Mouse (Mus musculus): ENCODE data around the gene Aldh5a1. TPM values are rescaled to one million over a fixed set of nuclear protein-coding genes. Genes with fewer than 3 reads are reported as not detected.

The Aldh5a1 gene
- polyA plus RNA-seq, 1 experiment: 17.6 TPM

DNA sequence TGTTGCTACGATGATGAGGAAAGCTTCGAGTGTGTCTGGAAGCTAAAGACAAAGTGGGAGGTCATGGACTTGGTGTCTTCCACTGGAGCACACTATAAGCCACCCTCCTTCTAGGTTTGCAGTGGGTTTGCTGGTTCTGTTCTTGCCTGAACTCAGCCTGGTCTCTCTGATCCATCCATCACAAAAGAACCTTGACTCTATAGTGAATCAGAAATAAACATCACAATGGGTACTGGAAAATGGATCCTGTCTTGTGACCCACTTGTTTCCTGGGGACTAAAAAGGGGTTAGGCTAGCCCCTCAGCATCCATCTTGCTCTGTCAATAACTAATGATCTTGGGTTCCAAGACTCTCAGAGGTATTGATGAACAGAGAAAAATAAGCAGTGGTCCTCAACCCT is 35.5 kb downstream of the Aldh5a1 start:
- H3K27me3 ChIP-seq (replicated peaks; ENCODE audit: control insufficient read depth, insufficient read depth, low read length): no peaks in the 10 kb centered on the region
- TF ChIP-seq POLR2A (IDR thresholded peaks at IDR 0.05; ENCODE audit: low read depth, low read length): no peak
- no peak for TF ChIP-seq CTCF (conservative IDR thresholded peaks at IDR 0.05; ENCODE audit: insufficient read depth, insufficient read length, low read depth, low read length)
- H3K27ac ChIP-seq (ENCODE audit: insufficient read depth, low read depth, low read length): no peak overlapping the region
- H3K36me3 ChIP-seq (ENCODE audit: control insufficient read depth, insufficient read depth, low read length): no peaks in the 10 kb centered on the region
- peaks cover 2% of the 10 kb centered on the region; the same call in 1 of the 2 replicates for H3K4me1 ChIP-seq (ENCODE audit: control insufficient read depth, insufficient read depth, low read length)
- no peak overlapping the region for H3K4me3 ChIP-seq (ENCODE audit: insufficient read depth, low read depth, low read length)
- DNase-seq: no peak
- 96% methylated on average over 2 of the region's 2 CpGs for WGBS

DNA sequence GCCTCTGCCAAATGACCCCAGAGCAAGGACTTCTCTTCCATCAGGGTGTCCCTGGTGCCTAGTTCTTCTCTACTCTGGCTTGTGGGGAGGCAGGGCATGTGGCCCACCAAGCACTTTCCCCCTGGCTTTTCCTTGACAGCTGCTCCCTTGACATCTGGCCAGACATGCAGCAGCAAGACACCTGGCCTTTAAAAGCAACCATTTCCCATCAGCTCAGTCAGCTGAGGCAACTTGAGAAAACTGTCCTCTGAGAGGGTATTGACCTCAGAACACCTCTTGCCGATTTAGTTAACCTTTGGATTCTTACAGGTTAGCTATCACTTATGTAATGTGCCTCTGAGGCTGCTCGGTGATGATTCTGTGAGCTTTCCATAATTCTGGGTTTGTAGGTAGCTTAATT is 43.6 kb downstream of the Aldh5a1 start:
- Histone ChIP-seq H3K4me3 (ENCODE audit: insufficient read depth, low read depth, low read length) (no peak overlapping the region), H3K27ac (ENCODE audit: insufficient read depth, low read depth, low read length) (peak overlapping the region; percentile 96), H3K36me3 (ENCODE audit: control insufficient read depth, insufficient read depth, low read length) (no peaks in the 10 kb centered on the region), H3K4me1 (ENCODE audit: control insufficient read depth, insufficient read depth, low read length) (peaks cover 11% of the 10 kb centered on the region; the same call in 1 of the 2 replicates), H3K27me3 (replicated peaks; ENCODE audit: control insufficient read depth, insufficient read depth, low read length) (no peaks in the 10 kb centered on the region)
- WGBS: 45% methylated on average over 2 of the region's 2 CpGs
- DNase-seq: peak; percentile 90
- no peak for TF ChIP-seq CTCF (conservative IDR thresholded peaks at IDR 0.05; ENCODE audit: insufficient read depth, insufficient read length, low read depth, low read length)
- no peak for TF ChIP-seq POLR2A (IDR thresholded peaks at IDR 0.05; ENCODE audit: low read depth, low read length)

DNA sequence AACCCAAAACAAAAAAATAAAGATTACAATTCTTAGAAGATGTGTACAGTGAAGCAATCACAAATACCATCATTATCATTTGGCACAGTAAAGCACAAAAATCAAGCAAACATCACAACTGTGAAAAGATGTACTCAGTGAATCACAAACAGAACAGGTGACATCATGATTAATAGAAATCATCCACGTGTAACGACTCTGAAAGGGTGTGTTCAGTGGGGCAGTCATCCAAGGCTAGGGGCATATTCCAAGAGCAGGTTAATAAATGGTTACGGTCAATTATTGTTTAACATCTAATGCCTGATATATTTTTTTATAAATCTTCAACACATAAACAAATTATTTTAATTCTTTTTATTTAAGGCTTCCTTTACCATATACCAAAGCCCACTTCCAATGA is 44.9 kb downstream of the Aldh5a1 start:
- TF ChIP-seq CTCF (conservative IDR thresholded peaks at IDR 0.05; ENCODE audit: insufficient read depth, insufficient read length, low read depth, low read length) (no peak), POLR2A (IDR thresholded peaks at IDR 0.05; ENCODE audit: low read depth, low read length) (no peak)
- 53% methylated on average over 3 of the region's 3 CpGs for WGBS

GRCm38 (mm10) chr13:24889554-24889953 is 47.9 kb downstream of the Aldh5a1 start:
- WGBS: 27% methylated on average over 1 of the region's 1 CpGs
- TF ChIP-seq CTCF (conservative IDR thresholded peaks at IDR 0.05; ENCODE audit: insufficient read depth, insufficient read length, low read depth, low read length) (no peak), POLR2A (IDR thresholded peaks at IDR 0.05; ENCODE audit: low read depth, low read length) (no peak)
- Histone ChIP-seq H3K4me3 (ENCODE audit: insufficient read depth, low read depth, low read length) (no peak overlapping the region), H3K4me1 (ENCODE audit: control insufficient read depth, insufficient read depth, low read length) (peaks cover 15% of the 10 kb centered on the region; the same call in 1 of the 2 replicates), H3K27ac (ENCODE audit: insufficient read depth, low read depth, low read length) (no peak overlapping the region), H3K27me3 (replicated peaks; ENCODE audit: control insufficient read depth, insufficient read depth, low read length) (no peaks in the 10 kb centered on the region), H3K36me3 (ENCODE audit: control insufficient read depth, insufficient read depth, low read length) (no peaks in the 10 kb centered on the region)
- DNase-seq: peak; percentile 88

More for the DNA sequence above, 44.9 kb downstream of the Aldh5a1 start:
- no peak overlapping the region for H3K4me3 ChIP-seq (ENCODE audit: insufficient read depth, low read depth, low read length)
- no peaks in the 10 kb centered on the region for H3K36me3 ChIP-seq (ENCODE audit: control insufficient read depth, insufficient read depth, low read length)
- H3K27ac ChIP-seq (ENCODE audit: insufficient read depth, low read depth, low read length): no peak overlapping the region
- H3K27me3 ChIP-seq (replicated peaks; ENCODE audit: control insufficient read depth, insufficient read depth, low read length): no peaks in the 10 kb centered on the region
- DNase-seq: peak; percentile 89
- H3K4me1 ChIP-seq (ENCODE audit: control insufficient read depth, insufficient read depth, low read length): peaks cover 15% of the 10 kb centered on the region; the same call in 1 of the 2 replicates

- Histone ChIP-seq H3K36me3 (ENCODE audit: control insufficient read depth, insufficient read depth, low read length) (no peaks in the 10 kb centered on the region), H3K27ac (ENCODE audit: insufficient read depth, low read depth, low read length) (no peak overlapping the region), H3K4me1 (ENCODE audit: control insufficient read depth, insufficient read depth, low read length) (peaks cover 13% of the 10 kb centered on the region; the same call in 1 of the 2 replicates), H3K27me3 (replicated peaks; ENCODE audit: control insufficient read depth, insufficient read depth, low read length) (no peaks in the 10 kb centered on the region), H3K4me3 (ENCODE audit: insufficient read depth, low read depth, low read length) (no peak overlapping the region)
- 97% methylated on average over 6 of the region's 6 CpGs for WGBS
- peak; percentile 62 for DNase-seq
- TF ChIP-seq CTCF (conservative IDR thresholded peaks at IDR 0.05; ENCODE audit: insufficient read depth, insufficient read length, low read depth, low read length) (no peak), POLR2A (IDR thresholded peaks at IDR 0.05; ENCODE audit: low read depth, low read length) (no peak)
Observed at GRCm38 (mm10) chr13:24882411-24882810, 55.0 kb downstream of the Aldh5a1 start.

GRCm38 (mm10) chr13:24880704-24881103 is 56.8 kb downstream of the Aldh5a1 start:
- Histone ChIP-seq H3K27me3 (replicated peaks; ENCODE audit: control insufficient read depth, insufficient read depth, low read length) (no peaks in the 10 kb centered on the region), H3K36me3 (ENCODE audit: control insufficient read depth, insufficient read depth, low read length) (no peaks in the 10 kb centered on the region), H3K4me3 (ENCODE audit: insufficient read depth, low read depth, low read length) (no peak overlapping the region), H3K4me1 (ENCODE audit: control insufficient read depth, insufficient read depth, low read length) (peaks cover 13% of the 10 kb centered on the region; the same call in 1 of the 2 replicates), H3K27ac (ENCODE audit: insufficient read depth, low read depth, low read length) (peak overlapping the region; percentile 65)
- TF ChIP-seq CTCF (conservative IDR thresholded peaks at IDR 0.05; ENCODE audit: insufficient read depth, insufficient read length, low read depth, low read length): no peak
- TF ChIP-seq POLR2A (IDR thresholded peaks at IDR 0.05; ENCODE audit: low read depth, low read length): no peak
- 67% methylated on average over 5 of the region's 5 CpGs for WGBS
- DNase-seq: peak; percentile 89

- Histone ChIP-seq H3K4me3 (ENCODE audit: insufficient read depth, low read depth, low read length) (no peak overlapping the region), H3K36me3 (ENCODE audit: control insufficient read depth, insufficient read depth, low read length) (no peaks in the 10 kb centered on the region), H3K27me3 (replicated peaks; ENCODE audit: control insufficient read depth, insufficient read depth, low read length) (no peaks in the 10 kb centered on the region), H3K27ac (ENCODE audit: insufficient read depth, low read depth, low read length) (peak overlapping the region; percentile 65), H3K4me1 (ENCODE audit: control insufficient read depth, insufficient read depth, low read length) (peaks cover 13% of the 10 kb centered on the region; the same call in 1 of the 2 replicates)
- TF ChIP-seq POLR2A (IDR thresholded peaks at IDR 0.05; ENCODE audit: low read depth, low read length) (no peak), CTCF (conservative IDR thresholded peaks at IDR 0.05; ENCODE audit: insufficient read depth, insufficient read length, low read depth, low read length) (no peak)
- peak; percentile 37 for DNase-seq
- 54% methylated on average over 6 of the region's 6 CpGs for WGBS
Observed at GRCm38 (mm10) chr13:24880208-24880607, 57.3 kb downstream of the Aldh5a1 start.
